Mouse (Mus musculus) brain, adult 2 months (tissue): ENCODE measurements around the gene Mfsd4b5.
A peak's percentile ranks its signal among the peaks of the same experiment; 100 is the strongest.

ENCODE experiments used
- DNase-seq: peaks from one replicate; pipeline ENCODE4 v3.0.0; 2011; ENCODE audit warnings: low read depth, low spot score

Mfsd4b5 gene

DNA sequence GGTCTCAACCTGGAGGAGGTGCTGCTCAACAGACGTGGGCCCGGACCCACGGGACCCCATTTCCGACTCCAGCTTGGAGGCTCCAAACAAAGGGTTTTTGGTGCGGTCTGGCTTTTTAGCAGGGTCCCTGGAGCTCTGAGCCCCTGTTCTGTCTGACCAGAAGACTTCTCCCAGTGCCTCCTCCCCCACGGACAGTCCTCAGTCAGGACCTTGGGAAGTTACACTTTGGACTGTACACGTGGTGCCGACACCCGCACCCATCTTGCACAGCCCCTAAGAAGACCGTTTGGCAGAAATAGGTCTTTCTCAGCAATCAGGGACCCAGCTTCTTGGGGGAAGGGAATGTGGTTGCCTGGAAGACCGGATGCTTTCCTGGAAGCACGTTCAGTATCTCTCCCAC lies at the start of gene Mfsd4b5:
Mfsd4b5 (minus strand) TSS at position 181 of the 400 bp plus-strand sequence.
- no peak for DNase-seq

DNA sequence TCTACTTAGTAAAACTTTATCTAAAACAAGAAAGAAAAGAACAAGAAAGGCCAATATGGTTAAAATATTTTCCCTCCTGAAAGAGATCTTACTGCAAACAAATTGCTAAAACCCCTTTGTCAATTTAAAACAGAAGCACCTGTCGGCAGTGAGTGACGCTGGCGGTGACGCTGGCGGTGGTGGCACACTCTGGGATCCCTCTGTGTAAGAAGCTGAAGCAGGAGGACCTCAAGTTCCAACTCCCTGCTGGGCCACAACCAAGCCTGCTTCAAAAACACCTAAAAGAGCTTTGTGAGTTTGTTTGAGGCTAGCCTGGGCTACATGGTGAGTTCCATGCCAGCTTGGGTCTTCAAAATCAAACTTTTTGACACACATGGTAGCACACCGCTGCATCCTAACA lies 48.5 kb upstream of the Mfsd4b5 start:
- no peak for DNase-seq

- no peak for DNase-seq
Observed at GRCm38 (mm10) chr10:40032897-40033296, 46.5 kb upstream of the Mfsd4b5 start.

DNA sequence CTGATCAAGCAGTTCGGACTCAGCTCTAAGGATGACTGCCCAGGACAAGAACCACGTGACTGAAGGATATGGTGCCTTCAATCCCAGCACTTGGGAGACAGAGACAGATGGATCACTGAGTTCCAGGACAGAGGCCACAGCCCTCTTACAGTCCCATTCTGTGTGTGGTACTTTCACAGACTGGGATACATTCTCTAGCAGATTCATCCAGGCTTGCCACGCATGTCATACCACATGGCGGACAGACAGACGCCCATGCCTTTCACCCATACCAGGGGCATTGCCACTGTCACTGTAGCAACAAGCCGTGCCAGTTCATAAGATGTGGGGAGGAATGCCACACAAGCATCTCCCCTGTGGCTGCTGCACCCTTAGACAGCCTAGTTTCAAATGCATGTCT lies 44.3 kb upstream of the Mfsd4b5 start:
- DNase-seq: no peak

- DNase-seq: peak; percentile 35
Observed at GRCm38 (mm10) chr10:40029610-40030009, 43.2 kb upstream of the Mfsd4b5 start.

- DNase-seq: no peak
Observed at GRCm38 (mm10) chr10:40028091-40028490, 41.6 kb upstream of the Mfsd4b5 start.

DNA sequence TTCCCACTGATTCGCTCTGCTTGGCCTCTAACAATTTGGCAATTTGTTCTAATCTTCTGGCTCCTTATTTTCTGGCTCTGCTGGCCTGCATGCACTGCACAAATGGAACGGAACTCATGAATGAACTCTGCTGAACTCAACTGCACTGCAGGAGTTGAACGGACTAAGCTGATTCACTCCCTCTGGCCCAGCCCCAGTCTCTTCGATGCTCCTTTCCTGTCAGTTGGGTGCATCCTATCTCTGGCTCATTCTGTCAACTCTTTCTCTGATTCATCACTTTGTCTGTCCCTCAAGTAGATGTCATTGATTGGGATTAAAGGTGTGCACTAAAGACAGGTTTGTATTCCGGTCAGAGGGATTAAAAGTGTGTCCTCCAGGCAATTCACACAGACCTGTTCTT lies 40.1 kb upstream of the Mfsd4b5 start:
- DNase-seq: no peak

GRCm38 (mm10) chr10:40025560-40025959 lies 39.1 kb upstream of the Mfsd4b5 start:
- no peak for DNase-seq

GRCm38 (mm10) chr10:40024554-40025428 lies 38.3 kb upstream of the Mfsd4b5 start, which contains the start of gene Mfsd4b1:
Gene Mfsd4b1, minus strand, starts transcription at chr10:40025268.
- peak; percentile 98 for DNase-seq

GRCm38 (mm10) chr10:40020401-40020800 lies 34.0 kb upstream of the Mfsd4b5 start:
- no peak for DNase-seq

- peak; percentile 47 for DNase-seq
Observed at GRCm38 (mm10) chr10:40019492-40019891, 33.0 kb upstream of the Mfsd4b5 start.

DNA sequence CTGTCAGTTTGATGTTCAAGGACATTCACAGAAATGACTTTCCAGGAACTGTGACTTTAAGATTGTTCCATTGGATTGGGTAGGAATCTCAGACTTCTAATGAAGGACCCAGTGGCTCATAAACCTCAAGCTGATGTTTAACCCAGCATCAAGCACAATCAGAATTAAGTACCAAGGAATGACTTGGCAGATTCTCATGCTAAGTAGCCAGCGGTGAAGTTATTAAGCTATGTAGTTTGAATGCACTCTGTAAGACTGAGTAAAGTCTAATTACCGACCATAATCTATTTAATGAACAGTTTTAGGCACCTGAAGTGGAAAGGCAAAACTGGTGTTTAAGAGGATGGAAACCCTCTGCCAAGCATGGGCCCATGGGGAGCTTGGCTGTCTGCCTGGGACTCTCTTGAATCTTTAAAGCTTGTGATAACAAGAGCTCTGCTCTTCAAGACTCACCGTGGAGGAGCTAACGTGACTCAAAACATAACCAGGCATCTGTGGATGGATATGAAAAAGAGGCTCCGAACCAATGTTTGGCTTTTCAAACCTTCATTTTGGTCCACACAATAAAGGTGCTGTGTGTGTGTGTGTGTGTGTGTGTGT lies 31.9 kb upstream of the Mfsd4b5 start:
- peak; percentile 19 for DNase-seq

GRCm38 (mm10) chr10:40009591-40009990 lies 23.1 kb upstream of the Mfsd4b5 start:
- DNase-seq: no peak

DNA sequence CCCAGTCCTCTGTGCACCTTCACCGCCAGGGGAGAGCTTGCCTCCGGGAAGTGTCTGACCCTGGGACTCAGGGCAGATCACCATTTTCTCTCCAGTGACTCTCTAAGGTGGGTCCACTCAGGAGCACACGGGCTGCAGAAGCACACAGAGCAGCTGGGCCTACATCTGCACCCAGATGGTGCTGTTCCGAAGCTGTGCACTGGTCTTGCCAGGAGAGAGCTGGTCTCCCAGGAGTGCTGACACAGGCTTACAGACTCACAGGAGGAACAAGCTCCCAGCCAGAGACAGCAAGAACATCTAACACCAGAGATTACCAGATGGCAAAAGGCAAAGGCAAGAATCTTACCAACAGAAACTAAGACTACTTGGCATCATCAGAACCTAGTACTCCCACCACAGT lies 22.4 kb upstream of the Mfsd4b5 start:
- DNase-seq: peak; percentile 18

GRCm38 (mm10) chr10:40007953-40008352 lies 21.5 kb upstream of the Mfsd4b5 start:
- no peak for DNase-seq

DNA sequence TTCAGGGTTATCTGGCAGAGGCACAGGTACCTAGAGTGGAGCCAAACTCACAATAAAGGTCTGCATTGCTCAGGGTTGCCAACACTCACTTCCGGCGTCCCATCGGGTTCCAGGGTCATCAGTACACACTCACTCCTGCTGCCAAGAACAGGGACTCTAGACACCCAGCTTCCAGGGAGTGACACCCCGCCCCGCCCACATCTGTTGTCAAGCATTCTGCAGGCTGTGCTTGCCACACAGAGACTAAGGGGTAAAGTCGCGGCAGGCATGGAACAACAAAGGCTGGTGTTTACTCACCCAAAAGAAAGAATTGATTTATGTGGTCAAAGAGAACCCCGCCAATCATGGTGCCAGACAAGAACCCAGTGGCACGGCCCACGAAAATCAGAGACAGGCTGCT lies 20.5 kb upstream of the Mfsd4b5 start:
- peak; percentile 14 for DNase-seq

DNA sequence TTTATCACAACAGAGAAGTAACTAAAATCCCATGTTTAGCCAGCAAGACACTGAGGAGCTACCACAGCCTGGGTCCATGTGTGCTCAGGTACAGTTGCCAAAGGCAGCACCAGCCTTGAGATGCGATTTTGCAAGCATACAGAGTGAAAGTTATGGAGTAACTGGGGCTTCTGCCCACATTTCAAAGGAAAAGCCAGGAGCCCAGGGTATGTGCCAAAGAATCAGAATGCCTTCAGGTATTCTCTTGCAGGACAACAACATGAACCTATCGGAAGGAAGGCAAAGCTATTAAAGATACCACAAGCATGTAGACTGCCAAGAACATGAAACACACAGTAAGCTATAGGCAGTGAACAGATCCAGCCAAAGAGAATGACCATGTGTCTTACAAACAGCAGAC lies 14.3 kb upstream of the Mfsd4b5 start:
- no peak for DNase-seq

DNA sequence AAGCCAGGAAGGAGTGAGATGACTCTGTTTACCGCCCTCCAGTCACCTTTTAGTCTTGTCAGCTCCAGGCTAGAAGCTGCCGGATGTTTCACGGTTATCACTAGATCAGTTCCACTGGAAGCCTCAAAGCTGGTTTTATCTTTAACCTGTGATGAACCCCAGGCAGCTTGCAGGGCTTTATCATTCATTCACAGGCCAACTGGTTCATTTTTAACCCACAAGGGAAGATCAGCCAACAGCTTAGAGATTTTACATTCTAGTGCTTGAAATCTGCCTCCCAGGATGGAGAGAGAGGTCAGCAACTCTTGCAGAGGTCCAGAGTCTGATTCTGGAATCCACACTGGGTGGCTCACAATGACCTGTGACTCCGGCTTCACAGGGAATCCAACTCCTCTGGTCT lies 4.7 kb upstream of the Mfsd4b5 start:
- DNase-seq: no peak

DNA sequence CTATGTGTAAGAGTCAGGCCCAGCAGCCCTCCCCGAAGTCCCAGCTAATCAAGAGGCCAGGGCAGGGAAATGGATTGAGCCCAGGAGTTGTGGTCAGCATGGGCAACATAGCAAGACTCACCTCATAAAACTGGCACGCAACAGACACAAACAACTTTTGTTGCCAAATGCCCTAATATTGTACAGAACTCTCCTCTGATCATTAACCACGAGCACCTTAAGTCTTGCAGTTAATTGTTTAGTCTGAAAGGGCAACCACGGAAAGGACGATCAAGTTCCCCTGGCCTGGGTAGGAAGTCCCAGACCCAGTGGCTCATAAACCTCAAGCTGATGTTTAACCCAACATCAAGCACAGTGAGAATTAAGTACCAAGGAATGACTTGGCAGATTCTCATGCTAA lies 3.8 kb downstream of the Mfsd4b5 start:
- DNase-seq: no peak

- DNase-seq: no peak
Observed at GRCm38 (mm10) chr10:39978231-39978630, 8.2 kb downstream of the Mfsd4b5 start.

DNA sequence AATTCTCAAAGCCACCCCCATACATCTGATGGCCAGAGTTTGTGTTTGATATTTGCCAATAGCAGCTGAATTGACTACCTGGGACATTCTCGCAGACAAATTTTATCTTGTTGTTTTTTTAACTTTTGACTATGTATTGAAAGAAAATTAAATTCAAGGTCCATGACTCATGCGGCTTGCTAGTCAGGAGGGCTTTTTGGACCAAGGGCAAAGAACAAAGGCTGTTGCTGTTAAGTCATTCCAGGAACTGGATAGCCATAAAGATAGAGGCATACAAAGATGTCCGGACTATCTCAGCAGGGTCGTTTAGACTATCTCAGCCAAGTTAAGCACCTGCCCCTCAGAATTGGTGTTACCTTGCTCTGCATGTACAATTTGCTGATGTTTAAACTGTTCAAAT lies 9.1 kb downstream of the Mfsd4b5 start:
- no peak for DNase-seq

- no peak for DNase-seq
Observed at GRCm38 (mm10) chr10:39975771-39976170, 10.7 kb downstream of the Mfsd4b5 start.

GRCm38 (mm10) chr10:39974982-39975381 lies 11.5 kb downstream of the Mfsd4b5 start:
- DNase-seq: peak; percentile 23
